Mouse (Mus musculus) kidney, adult 2 months (tissue): ENCODE measurements at regions not wholly inside any gene's neighbourhood (a gene's known extent, or its start where the extent isn't known, plus 50 kb on each side); places are given as distances from the start of the nearest gene placed in this dataset.

Experiments
- CTCF ChIP-seq: fragments of 200-500 bp; conservative IDR thresholded peaks from 2 replicates; pipeline ENCODE4 v1.5.1; 2011; ENCODE audit warnings: low read depth, mild to moderate bottlenecking, control low read depth, low read length, moderate library complexity, mixed read lengths; ENCODE audit not compliant: insufficient read depth, insufficient read length
- POLR2A ChIP-seq: fragments of 200-500 bp; IDR thresholded peaks from one replicate; pipeline ENCODE4 v1.6.1; 2011; ENCODE audit warnings: low read depth, low read length, control low read depth

GRCm38 (mm10) chr13:107932423-107933032 is 111.7 kb upstream of the Smim15 start:
- TF ChIP-seq CTCF = no peak
- no peak for TF ChIP-seq POLR2A
